Mouse (Mus musculus) left cerebral cortex, postnatal 4 days (tissue): ENCODE data around the gene Ces1f. TPM values are rescaled to one million over a fixed set of nuclear protein-coding genes. Genes with fewer than 3 reads are reported as not detected.

ENCODE experiments used
- DNase-seq: peaks from one replicate; pipeline ENCODE4 v3.0.0-alpha.2; 2022
- intact Hi-C: fragments of 180-260 bp; cut with DNase I; formaldehyde crosslinking; loops from one replicate; pipeline ENCODE4 v1.15.1; 2025
- total RNA-seq, 2 experiments: library from RNA; stranded (reverse); gene quantifications; 2 replicates each; pipeline ENCODE4 v1.2.3; 2021

Ces1f gene
- total RNA-seq, 2 experiments from 2014 or later: not detected

- intact Hi-C loops: no loop called here
- DNase-seq: no peak
Measured at GRCm38 (mm10) chr8:93217375-93217774, 62.2 kb downstream of the Ces1f start.

GRCm38 (mm10) chr8:93211091-93211490 lies 68.5 kb downstream of the Ces1f start:
- DNase-seq: no peak
- intact Hi-C loops: no loop called here

Other genes with a start within 250 kb of the Ces1f start
- not detected for gene Ces1a, start 231.6 kb downstream of the Ces1f start, total RNA-seq
- not detected for gene Ces1b, start 199.7 kb downstream of the Ces1f start, total RNA-seq
- gene Ces1c, start 148.5 kb downstream of the Ces1f start, total RNA-seq: not detected
- not detected for gene Ces1d, start 81.9 kb downstream of the Ces1f start, total RNA-seq
- not detected for gene Ces1e, start 50.1 kb downstream of the Ces1f start, total RNA-seq
- gene Ces1g, start 57.6 kb upstream of the Ces1f start, total RNA-seq: not detected
- gene Ces1h, start 100.0 kb upstream of the Ces1f start, total RNA-seq: not detected